Mouse (Mus musculus): ENCODE results near the gene Sox2. TPM values are rescaled to one million over a fixed set of nuclear protein-coding genes. Genes with fewer than 3 reads are reported as not detected.

Sox2 gene
- polyA plus RNA-seq, 1 experiment = 1.4 TPM

DNA sequence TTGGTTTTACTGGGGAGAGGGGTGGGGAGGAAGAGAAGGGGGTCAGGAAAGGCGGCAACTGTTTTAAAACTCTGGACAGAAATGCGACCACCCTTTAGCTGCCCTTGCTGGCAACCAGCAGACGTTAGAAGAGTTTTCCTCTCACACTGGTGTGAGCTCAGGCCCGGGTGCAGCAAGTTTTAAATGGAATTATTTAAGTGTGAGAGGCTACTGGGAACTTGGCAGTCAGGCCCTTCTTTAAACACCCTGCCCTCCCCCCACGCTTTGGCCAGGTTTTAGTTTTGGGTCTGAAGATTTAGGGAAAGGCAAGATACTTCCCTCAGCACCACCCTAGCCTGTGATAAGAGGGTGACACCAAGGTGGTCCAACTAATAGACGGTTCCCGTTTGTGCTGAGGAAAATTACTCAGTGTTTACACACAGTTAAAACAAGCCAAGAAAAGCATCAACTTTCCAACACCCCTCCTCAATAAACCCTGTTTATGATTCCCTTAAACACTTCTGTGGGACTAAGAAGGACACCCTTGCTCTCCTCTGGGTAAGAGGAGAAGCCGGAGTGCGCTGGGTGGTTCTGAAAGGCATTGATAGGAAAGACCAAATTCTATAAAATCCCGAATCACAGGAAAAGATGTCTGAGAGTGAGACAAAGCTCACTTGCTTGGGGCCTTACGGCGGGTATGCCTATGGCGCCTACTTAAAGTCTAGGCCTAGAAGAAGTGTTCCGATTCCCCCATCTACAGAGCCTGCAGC, 10.5 kb downstream of the Sox2 start:
- DNase-seq (ENCODE audit: low spot score) = no peak

DNA sequence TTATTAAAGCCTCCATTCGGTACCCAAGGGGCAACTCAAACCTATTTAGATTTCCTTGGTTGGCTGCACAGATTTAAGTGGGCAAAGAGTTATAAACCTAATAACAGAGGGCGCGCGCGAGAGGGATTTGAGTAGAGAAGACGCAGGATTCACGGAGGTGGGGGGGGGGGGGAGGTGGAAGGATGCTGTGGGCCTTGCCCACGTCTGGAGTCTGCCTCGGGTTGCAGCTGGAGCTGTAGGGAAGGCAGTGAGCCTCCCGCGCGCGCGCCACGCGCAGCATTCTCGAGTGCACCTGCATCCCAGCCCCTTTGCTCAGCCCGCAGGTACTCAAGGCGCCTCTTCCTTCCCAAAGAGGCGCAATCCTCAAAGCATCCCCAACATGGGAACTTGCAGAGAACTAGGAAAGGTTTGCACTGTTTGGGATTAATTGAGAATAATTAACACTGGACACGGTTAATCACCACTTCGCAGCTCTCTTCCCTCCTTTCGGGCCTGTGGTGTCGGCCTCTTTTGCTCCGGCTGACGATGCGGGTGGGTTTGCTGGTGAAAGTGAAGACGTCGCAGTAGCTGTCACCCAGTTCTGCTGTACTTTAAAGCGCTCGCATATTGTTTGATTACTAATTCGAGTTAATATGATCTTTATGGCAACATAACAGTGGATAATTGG, 11.3 kb downstream of the Sox2 start:
- no peak for DNase-seq (ENCODE audit: low spot score)

DNA sequence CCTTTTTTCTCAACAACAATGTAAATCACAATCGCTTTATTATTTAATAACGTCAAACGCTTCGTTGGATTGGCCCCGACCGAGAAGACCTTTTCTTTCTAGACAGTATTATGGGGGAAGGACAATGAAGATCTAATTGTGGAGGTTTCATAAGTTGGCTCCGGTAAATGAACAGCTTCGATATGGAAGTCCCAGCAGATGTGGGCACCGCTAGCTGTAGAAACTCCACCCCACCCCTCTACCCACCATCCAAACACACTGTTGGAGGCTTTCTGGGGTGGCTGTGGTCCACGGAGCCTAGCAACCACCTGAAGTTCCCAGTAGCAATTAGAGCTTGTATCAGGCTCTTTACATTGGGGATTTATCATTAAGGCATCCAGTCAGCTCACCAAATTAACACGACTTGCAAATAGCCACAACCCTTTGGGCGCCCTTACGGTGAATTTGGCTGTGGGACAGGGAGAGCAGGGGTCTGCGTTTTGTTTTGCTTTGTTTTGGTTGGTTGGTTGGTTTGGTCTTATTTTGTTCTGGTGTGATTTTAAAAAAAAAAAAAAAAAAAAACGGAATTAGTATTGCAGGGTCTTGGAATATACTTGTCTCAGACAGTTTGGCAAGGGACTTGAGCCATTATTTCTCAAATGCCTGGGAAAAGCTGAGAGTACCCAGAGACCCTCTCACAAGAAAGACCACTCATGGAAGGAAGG, 12.0 kb downstream of the Sox2 start:
- DNase-seq (ENCODE audit: low spot score) = no peak

DNA sequence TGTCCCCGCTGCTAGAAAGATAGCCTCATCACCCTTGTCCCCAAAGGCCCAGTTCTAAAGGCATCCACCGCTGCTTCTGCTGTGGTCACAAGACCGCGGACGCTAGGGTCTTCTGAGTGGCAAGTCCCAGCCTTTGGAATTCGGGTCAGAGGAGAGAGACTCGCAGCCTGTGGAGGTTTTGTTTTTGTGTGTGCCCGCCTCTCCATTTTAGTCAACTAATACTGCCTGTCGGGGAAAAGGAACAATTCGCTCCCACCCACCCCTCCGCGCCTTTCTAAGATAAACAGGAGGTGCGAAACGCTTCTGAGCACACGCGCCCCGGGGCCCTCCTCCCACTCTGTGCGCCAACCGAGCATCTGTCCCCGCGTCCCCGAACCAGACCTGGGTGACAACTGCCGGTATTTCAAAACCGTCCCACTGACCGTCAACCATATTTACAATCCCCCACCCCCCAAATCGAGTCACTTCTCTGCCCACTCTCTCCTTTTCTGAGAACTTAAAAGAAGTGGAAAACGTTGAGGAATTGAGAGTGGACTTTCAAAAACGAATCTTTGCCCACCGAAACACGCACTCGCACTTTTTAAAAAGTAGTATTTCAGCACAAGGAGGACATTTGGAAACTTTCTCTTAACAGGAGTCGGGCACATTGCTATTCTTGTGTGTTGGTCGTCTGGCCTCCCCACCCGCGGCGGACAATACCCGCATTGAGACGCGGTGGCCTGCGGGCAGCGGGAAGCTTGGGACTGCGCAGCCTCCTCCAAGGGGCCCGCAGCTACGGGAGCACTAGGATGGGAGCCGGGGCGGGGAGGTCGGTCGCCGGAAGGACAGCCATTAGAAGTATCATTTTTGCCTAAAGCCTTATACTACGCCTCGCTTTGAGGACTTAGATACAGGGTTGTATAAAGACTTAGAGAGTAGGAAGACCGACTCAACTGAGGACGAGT, 12.8 kb downstream of the Sox2 start:
- no peak for DNase-seq (ENCODE audit: low spot score)

DNA sequence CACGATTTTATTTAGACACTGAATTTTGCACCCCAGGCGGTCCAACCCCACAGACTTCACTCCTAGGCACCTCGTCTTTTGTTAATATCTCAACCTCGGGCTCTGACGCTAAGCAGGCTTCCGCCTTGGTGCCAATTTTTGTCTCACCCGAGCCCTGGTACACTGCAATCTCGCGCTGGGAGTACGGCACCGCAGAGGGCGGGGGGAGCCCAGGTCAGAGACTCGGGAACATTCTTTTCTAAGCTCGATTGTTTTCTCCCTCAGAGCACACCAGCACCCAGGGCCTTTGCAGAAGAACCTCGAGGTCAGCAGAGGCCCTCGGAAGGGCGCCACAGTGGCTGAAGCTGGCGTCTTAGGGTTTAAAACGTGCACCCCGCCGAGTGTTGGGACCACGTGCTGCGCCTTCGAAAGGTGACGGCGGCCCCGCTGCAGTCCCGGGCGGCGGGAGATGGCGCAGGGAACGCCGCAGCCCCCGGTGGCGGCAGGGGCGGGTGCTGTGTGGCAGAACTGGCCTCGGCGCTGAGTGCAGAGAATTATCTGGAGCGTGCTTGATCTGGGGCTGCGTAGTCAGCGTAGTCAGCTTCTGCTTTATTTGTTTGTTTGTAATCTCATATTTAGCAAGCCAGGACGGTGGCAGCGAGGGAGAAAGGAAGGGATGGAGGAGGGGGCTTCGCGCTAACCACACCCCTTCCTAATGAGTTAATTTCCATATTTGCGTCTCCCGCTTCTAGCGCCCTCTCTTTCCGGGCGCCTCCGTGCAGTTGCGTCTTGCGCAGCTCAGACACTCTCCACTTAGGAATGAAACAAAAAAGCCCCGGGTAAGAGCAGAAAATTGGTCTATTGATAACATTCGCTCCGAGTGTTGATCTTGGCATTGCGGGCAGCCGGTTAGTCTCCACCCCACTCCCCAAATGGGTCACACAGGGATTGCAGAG, 13.8 kb downstream of the Sox2 start:
- no peak for DNase-seq (ENCODE audit: low spot score)

DNA sequence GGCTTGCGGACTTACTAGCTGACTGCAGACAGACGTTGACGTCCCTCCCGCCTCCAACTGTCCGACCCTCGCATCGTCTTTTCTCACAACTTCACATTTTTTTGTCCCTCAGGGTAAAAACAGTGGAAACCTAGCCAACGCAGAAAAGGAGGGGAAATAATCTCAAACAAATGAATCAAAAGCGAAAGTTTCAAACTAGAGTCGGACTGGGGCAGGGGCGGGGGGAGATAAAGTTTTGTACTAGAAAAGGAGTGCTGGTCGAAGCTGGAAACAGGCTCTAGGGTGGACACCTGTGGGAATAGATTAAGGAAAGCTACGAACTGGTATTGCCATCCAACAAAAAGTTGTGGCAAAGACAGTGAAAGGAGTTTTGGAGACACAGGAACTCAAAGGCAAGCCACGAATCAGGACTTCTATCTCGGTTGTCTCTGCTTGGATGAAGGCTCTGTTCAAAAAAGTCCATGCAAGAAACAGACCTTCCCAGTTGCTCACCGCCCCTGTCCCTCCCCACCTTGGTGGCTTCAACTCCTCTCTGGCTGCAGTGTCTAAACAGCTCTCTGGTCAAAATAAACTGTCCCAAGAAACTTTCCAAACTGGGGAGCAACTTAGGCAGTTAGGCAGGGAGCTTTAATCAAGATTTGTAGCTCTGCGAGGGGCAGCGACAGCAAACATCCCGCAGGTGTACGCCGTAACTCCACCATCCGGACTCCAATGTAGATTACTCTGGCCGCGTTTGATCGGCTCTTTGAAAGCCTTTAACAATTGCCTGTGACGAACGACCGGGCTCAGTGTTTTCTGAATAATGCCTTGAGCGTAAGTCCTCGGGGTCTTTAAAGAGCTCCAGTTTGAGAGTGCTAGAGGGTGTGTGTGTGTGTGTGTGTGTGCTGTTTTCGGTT, 14.7 kb downstream of the Sox2 start:
- no peak for DNase-seq (ENCODE audit: low spot score)

DNA sequence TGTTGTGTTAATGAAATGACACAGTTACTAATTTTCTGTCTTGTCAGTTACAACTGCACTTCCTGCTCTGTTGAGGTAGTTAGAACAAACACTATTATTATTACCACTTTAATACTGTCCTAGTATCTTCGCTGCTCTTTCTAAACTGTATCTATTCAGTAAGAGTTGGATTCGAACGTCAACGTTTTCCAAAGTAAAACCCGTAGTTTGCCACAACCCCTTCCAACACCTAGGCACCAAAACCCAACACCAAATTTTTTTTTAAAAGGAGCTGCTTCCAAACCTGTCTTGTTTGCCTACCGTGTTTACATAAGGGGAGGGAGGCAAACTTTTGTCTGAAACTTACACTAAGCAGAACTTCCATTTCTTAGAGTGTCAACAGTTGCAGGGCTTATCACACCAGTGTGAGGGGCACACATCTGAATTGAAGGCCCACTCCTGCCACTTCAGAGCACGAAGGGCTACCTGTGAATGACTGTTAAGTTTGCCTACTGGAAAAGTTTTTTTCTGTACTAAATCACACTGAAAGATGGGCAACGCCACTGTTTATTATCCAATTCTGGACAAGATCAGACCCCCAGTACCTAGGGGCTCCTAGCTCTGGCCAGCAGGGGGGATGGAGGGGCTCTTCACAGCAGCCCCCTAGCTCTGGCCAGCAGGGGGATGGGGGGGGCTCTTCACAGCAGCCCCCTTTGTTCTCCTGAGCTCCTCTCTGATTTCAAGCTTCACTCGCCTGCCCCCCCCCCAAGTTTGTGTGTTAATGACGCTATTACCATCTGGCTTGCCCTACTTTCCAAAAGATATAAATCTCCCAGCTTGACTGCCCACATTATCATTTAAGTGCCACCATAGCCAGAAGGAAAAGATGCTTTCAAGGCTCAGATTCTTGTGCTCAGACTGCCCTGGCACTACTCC, 15.8 kb downstream of the Sox2 start:
- DNase-seq (ENCODE audit: low spot score) = no peak

DNA sequence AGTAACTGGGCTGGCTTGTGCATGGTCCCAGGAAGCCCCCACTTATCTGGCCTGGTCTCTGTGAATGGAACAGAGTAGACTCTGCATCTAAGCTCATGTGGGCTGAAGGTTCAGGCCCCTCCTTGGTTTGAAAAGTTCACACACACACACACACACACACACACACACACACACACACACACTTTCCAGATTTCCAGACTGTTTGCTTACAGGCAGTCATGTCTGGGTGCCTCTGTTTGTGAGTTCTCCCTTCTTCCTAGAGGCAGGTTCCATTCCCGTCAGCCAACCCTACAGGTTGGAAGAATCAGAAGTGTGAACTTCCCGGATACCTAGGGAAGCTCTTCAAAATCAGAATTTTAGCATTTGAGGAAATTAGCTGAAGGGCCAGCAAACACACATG, 17.0 kb downstream of the Sox2 start:
- no peak for DNase-seq (ENCODE audit: low spot score)

DNA sequence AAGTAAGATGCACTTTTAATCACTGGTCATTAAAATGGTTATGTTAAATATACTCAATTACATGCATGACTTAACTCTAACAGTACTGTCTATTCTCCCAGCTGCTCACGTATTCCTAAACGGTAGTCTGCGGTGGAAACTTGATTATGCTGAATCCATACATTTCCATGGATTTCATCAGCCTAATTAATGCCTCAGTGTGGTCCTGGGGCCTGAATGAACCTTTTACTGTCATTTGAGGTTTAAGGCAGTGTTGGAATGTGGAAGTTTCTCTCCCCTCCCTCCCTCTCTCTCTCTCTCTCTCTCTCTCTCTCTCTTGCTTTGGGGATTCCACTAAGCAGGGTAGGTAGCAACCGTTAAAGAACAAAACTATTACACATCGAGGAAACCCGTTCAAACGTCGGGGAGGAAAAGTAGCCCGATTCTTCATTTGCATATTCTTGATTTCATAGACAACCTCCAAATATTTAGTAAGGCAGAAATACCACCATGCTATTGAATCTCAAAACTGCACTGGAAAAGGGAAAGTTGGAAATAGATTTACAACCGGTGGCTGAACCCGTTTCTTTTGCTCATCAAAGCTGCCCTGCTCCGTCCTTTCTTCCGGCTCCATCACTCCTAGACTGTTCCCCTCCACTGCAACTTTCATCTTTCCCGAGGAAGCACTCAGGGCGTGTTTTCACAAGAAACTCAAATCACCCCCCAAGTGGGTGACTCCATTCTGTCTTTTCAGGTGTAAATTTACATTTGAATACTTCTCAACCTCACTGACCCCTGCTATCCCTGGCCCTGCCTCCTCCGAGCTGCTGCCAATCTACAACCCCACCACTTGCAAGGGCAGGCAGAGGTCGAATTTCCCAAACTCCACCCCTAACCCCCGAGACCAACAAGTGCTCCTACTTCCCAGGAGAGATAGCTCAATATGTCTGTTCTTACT, 17.9 kb downstream of the Sox2 start:
- DNase-seq (ENCODE audit: low spot score) = no peak

DNA sequence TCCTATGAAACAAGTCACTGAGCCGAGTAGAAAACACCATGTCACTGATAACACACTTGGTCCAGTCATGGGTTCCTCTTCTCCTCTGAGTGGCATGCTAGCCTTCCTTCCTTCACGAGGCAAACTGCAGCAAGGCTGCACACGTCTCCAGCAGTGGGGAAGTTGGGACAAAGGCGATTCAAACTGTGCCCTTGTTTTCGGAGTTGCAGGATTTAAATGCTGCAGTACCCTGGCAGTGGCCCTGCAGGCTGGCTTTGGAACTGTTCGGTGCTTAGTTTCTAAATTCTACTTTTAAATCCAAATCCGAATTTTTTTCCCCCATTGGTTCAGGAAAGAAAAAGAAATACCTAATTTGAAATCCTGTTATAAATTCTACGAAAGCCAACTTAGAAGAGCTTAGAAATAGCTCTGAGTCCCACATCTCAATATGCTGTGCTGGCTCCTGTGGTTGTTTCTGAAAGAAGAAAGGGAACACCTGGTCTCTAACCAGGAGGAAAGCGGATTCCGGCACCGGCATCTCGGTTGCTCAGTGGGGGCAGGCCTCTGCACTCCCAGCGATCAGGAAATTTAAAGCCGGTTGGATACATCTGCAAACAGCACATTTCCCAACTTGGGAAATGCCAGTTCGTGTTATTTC, 20.9 kb downstream of the Sox2 start:
- DNase-seq (ENCODE audit: low spot score) = no peak

DNA sequence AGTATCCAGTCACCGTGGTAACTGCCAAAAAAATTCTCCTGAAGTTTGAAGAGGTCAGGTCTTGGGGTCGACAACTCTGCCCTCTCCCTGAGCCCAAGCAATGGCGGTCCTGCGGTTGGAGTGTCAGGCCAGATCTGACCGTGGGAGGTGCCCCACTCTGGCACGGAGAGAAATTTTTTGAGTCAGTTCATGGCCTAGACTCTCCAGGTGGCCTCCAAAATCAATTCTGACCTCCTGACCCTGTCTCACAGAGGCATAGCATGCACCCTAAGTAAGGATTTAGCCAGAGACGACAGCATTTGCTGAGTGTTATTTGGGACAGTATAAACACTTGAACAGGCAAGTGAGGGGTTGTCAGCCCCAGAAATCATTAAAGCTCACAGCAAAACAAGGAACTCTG, 28.6 kb downstream of the Sox2 start:
- DNase-seq (ENCODE audit: low spot score) = no peak

DNA sequence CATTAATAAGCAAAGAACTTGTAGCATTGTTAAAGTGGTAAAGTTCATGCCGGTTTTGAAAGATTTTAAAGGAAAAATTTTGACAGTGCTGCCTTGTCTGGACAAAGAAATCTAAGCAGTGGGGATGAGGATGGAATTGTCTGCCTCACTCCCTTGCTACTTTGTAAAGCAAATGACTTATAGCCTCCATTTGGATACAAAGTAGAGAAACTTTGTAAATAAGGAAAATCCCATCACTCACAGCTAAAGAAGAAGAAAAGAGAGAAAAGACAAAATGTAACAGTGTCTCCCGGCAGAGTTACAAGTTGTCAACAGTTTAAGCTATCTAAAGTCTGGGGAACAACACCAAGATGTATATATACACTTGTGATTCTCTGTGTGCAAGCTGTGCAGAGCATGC, 29.2 kb downstream of the Sox2 start:
- no peak for DNase-seq (ENCODE audit: low spot score)

DNA sequence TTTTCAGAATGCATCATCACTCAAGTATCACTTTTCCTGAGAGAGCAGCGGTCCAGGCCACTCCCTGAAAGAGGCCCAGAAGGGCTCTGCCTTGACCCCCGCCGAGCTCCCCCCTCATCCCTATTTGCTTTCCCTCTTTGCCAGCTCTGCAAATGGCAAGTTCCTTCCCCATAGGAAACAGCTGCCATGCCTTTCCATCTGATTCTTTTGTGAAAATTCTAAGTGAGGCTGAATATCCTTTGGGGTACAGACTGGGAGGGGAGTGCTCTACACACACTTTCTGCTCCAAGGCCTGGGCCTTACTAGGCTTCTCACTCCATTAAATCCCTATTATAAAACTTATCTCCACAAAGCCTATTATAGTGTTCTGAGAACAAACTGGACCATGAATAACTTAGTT, 29.7 kb downstream of the Sox2 start:
- DNase-seq (ENCODE audit: low spot score) = no peak

DNA sequence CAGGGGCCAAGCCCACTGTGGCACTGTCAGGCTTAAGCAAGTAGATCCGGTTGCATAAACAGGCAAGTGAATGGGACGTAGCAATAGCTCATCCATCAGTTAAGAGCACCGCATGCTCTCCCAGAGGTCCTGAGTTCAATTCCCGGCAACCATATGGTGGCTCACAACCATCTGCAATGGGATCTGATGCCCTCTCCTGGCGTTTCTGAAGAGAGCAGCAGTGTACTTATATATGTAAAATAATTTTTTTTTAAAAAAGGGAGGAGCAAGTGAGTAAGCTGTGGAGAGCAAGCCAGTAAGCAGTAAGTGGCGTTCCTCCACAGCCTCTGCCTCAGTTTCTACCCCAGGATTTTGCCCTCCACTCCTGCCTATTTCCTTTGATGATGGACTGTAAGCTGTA, 37.9 kb downstream of the Sox2 start:
- DNase-seq (ENCODE audit: low spot score) = no peak

DNA sequence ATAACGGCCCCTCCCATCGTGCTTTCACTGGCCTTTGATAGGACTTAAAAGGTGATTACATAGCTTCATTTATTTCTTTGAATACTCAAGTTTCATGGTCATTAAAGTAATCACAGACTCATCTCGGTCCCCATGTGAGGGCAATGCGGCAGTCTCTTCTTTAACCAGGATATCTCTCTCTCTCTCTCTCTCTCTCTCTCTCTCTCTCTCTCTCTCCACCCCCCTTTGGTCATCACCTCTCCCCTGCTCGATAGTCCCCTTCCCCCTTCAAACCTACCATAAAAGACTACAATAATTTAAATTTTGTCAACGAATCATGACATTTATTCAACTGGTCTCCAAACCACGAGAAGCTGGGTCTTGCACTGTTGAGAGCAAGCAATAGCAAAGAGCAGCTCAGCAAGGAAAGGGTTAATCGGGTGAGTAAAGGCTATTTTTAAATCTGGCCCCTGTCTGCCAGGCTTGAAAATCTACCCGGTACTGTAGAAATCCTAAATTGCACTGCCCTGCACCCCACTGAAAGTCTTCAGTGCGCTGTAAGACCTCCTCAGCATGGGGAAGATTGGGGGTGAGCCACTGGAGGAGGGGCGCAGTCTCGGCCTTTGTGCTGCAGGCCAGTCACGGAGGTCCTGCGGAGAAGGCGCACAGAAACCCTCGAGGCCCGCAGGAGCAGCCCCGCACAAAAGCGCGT, 41.6 kb downstream of the Sox2 start:
- no peak for DNase-seq (ENCODE audit: low spot score)

DNA sequence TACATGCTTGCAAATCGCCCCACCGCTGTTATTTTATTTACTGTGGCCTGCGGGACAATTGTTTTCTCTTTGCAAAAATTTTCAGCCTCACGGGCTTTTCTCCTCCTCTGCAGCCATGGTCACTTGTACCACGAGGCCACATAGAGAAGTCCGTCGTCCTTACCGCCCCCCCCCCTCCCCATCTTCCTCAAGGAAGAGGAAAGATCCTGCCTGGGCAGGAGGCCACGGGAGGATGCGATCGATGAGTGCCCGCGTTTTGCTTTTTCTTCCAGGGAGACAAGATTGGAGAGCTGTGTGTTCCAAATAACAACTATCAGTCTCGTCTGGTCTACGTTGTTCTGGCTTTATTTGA, 42.2 kb downstream of the Sox2 start:
- no peak for DNase-seq (ENCODE audit: low spot score)
